8 mouse cellular contexts compared by ENCODE assay signal in the genomic region with DNA sequence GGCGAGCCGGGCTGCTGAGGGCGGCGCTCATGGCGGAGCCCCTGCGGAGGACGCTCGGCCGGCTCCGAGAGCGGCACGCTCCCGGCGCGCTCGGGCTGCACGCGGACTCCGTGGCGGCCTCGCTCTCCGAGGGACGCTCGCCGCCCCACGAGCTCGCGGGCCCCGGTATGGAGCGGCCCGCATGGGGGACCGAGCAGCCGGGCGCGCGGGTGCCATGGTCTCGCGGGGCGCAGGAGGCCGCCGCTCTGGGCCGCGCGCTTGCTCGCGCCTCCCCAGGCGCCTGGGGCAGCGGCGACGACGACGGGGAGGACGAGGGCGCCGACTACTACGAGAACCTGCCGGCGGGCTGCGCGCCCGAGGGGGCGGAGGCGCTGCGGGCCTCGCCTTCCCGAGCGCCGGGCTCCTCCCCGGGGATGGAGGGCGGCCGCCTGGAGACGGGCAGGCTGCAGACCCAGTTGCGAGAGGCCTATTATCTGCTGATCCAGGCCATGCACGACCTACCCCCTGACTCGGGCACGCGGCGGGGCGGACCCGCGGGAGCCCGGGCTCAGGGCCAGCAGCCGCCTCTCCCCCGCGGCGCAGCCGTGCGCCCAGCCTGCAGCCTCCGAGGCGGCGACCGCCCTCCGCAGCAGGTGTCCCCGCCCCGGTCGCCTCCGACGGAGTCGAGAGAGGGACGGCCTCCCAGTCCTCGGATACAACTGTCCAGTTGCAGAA. TPM values are rescaled to one million over a fixed set of nuclear protein-coding genes. Genes with fewer than 3 reads are reported as not detected.
DNase-seq lines count a peak whose midpoint lies in the region; ATAC-seq and TF ChIP-seq lines count a peak whose summit lies in the region.

No protein-coding gene starts in this region.

- no peaks in the 10 kb centered on the region for H3K36me3 ChIP-seq in forebrain, embryonic 13.5 days (ENCODE audit: poor library complexity, severe bottlenecking)
- H3K36me3 ChIP-seq in heart, postnatal 0 days (replicated peaks; ENCODE audit: control insufficient read depth, insufficient read depth, low read length), result no peaks in the 10 kb centered on the region
- no peaks in the 10 kb centered on the region for H3K36me3 ChIP-seq in liver, embryonic 16.5 days (ENCODE audit: control insufficient read depth, insufficient read depth)
- no peaks in the 10 kb centered on the region for H3K36me3 ChIP-seq in neural tube, embryonic 14.5 days (ENCODE audit: control insufficient read depth, insufficient read depth, low read length)

- H3K4me3 ChIP-seq in bone marrow, adult 2 months (replicated peaks; ENCODE audit: control insufficient read depth, low read depth, low read length), result peak overlapping the region; percentile 1
- H3K4me3 ChIP-seq in forebrain, embryonic 13.5 days, result peak overlapping the region; percentile 67
- H3K4me3 ChIP-seq in heart, postnatal 0 days (ENCODE audit: low read depth, low read length), result peak overlapping the region; percentile 92
- H3K4me3 ChIP-seq in liver, embryonic 16.5 days (ENCODE audit: low read depth, low read length), result peak overlapping the region; percentile 61
- H3K4me3 ChIP-seq in neural tube, embryonic 14.5 days (ENCODE audit: low read depth, low read length), result peak overlapping the region; percentile 68

- peak overlapping the region; percentile 55; the same call in 1 of the 2 replicates for H3K27ac ChIP-seq in bone marrow, adult 2 months (ENCODE audit: control insufficient read depth, insufficient read depth, low read depth, low read length, poor library complexity)
- H3K27ac ChIP-seq in forebrain, embryonic 13.5 days, result peak overlapping the region; percentile 25; the same call in 1 of the 2 replicates
- H3K27ac ChIP-seq in heart, postnatal 0 days (ENCODE audit: low read depth), result peak overlapping the region; percentile 100
- H3K27ac ChIP-seq in liver, embryonic 16.5 days (ENCODE audit: low read length), result peak overlapping the region; percentile 87
- H3K27ac ChIP-seq in neural tube, embryonic 14.5 days (ENCODE audit: low read depth, low read length), result no peak overlapping the region

- H3K27me3 ChIP-seq in forebrain, embryonic 13.5 days, result peaks cover 27% of the 10 kb centered on the region
- 0 out of 2 replicates have a peak, but pooled peaks cover 6% of the 10 kb centered on the region for H3K27me3 ChIP-seq in heart, postnatal 0 days (ENCODE audit: control insufficient read depth, insufficient read depth, low read length)
- peaks cover 30% of the 10 kb centered on the region for H3K27me3 ChIP-seq in liver, embryonic 16.5 days (ENCODE audit: control insufficient read depth, insufficient read depth, low read depth, low read length)
- peaks cover 17% of the 10 kb centered on the region for H3K27me3 ChIP-seq in neural tube, embryonic 14.5 days (ENCODE audit: control insufficient read depth, insufficient read depth, low read length)

- TF ChIP-seq EP300 in heart, postnatal 0 days (IDR thresholded peaks at IDR 0.05; ENCODE audit: low read depth), result no peak

- no peaks in the 10 kb centered on the region for H3K9me3 ChIP-seq in forebrain, embryonic 13.5 days (replicated peaks)
- H3K9me3 ChIP-seq in heart, postnatal 0 days (replicated peaks; ENCODE audit: control insufficient read depth, low read length), result no peaks in the 10 kb centered on the region
- no peaks in the 10 kb centered on the region for H3K9me3 ChIP-seq in liver, embryonic 16.5 days (replicated peaks; ENCODE audit: control insufficient read depth, low read length)
- no peaks in the 10 kb centered on the region for H3K9me3 ChIP-seq in neural tube, embryonic 14.5 days (ENCODE audit: control insufficient read depth, low read length)

- H3K4me2 ChIP-seq in forebrain, embryonic 13.5 days, result peak overlapping the region; percentile 81
- H3K4me2 ChIP-seq in heart, postnatal 0 days (ENCODE audit: low read depth, low read length), result peak overlapping the region; percentile 98
- H3K4me2 ChIP-seq in liver, embryonic 16.5 days (ENCODE audit: low read depth, low read length), result peak overlapping the region; percentile 68
- H3K4me2 ChIP-seq in neural tube, embryonic 14.5 days (ENCODE audit: low read depth, low read length), result peak overlapping the region; percentile 76

- TF ChIP-seq POLR2A in bone marrow, adult 2 months (IDR thresholded peaks at IDR 0.05; ENCODE audit: borderline replicate concordance, control insufficient read depth, low read depth, low read length), result peak; percentile 18; the same call in 1 of the 2 replicates

- ATAC-seq in forebrain, embryonic 13.5 days, result peak; percentile 83
- peak; percentile 91 for ATAC-seq in heart, postnatal 0 days (ENCODE audit: insufficient read depth, low read depth)
- peak; percentile 86 for ATAC-seq in liver, embryonic 16.5 days (ENCODE audit: low read depth)
- ATAC-seq in neural tube, embryonic 14.5 days (ENCODE audit: low read depth), result peak; percentile 82

- H3K9ac ChIP-seq in forebrain, embryonic 13.5 days, result peak overlapping the region; percentile 70
- H3K9ac ChIP-seq in heart, postnatal 0 days (replicated peaks; ENCODE audit: low read depth, low read length), result peak overlapping the region; percentile 97
- H3K9ac ChIP-seq in liver, embryonic 16.5 days (ENCODE audit: low read depth, low read length), result peak overlapping the region; percentile 58
- peak overlapping the region; percentile 67 for H3K9ac ChIP-seq in neural tube, embryonic 14.5 days (replicated peaks; ENCODE audit: low read depth, low read length)

- under 1% methylated on average over 101 of the region's 101 CpGs for WGBS in bone marrow, adult 2 months
- under 1% methylated on average over 74 of the region's 101 CpGs for WGBS in forebrain, embryonic 13.5 days
- WGBS in heart, postnatal 0 days, result under 1% methylated on average over 73 of the region's 101 CpGs
- under 1% methylated on average over 89 of the region's 101 CpGs for WGBS in liver, embryonic 16.5 days (ENCODE audit: insufficient replicate concordance)
- whole genome bisulfite sequencing in neural tube, embryonic 14.5 days, result 0% methylated on average over 61 of the region's 101 CpGs

- peak; percentile 45 for DNase-seq in CD4-positive, CD25-positive, alpha-beta regulatory T cell, adult 2 months (ENCODE audit: low read depth, low spot score)
- DNase-seq in heart, postnatal 0 days (ENCODE audit: low spot score), result peak; percentile 91
- peak; percentile 86 to 96 for DNase-seq in kidney, postnatal 25 days
- DNase-seq in thymus, postnatal 0 days (ENCODE audit: low spot score), result peak; percentile 40

- TF ChIP-seq CTCF in bone marrow, adult 2 months (IDR thresholded peaks at IDR 0.05; ENCODE audit: control insufficient read depth, insufficient read depth, low read length), result no peak
- no peak for TF ChIP-seq CTCF in heart, postnatal 0 days (IDR thresholded peaks at IDR 0.05; ENCODE audit: low read depth)

- H3K4me1 ChIP-seq in bone marrow, adult 2 months (ENCODE audit: control insufficient read depth, insufficient read depth, low read length), result no peaks in the 10 kb centered on the region; the same call in 1 of the 2 replicates
- peaks cover 16% of the 10 kb centered on the region for H3K4me1 ChIP-seq in forebrain, embryonic 13.5 days
- H3K4me1 ChIP-seq in heart, postnatal 0 days (ENCODE audit: control insufficient read depth, insufficient read depth), result peaks cover 7% of the 10 kb centered on the region; the same call in 1 of the 2 replicates
- H3K4me1 ChIP-seq in liver, embryonic 16.5 days (ENCODE audit: control insufficient read depth, low read depth, low read length), result peaks cover 2% of the 10 kb centered on the region; the same call in 1 of the 2 replicates
- no peaks in the 10 kb centered on the region for H3K4me1 ChIP-seq in neural tube, embryonic 14.5 days (ENCODE audit: control insufficient read depth, insufficient read depth, low read length)

RNA-seq across cellular contexts. Expression of gene Syde2, which starts 0.5 kb away (rescaled TPM):
- polyA plus RNA-seq in bone marrow, adult 2 months (2011; ENCODE audit: insufficient read depth, insufficient read length, low replicate concordance, missing spikeins), result 0.49 and 2.1 TPM in 2 replicates
- polyA plus RNA-seq in forebrain, embryonic 13.5 days (2015; fragmentation: Nextera tagmentation; extraction: Ambion mirVana), result 0.59 and 0.88 TPM in 2 replicates
- total RNA-seq in heart, postnatal 0 days (2014; rRNA removed; ENCODE audit: low replicate concordance), result 42.0 and 47.1 TPM in 2 replicates
- 10.1 and 10.5 TPM in 2 replicates for polyA plus RNA-seq in heart, postnatal 0 days (2015; fragmentation: Nextera tagmentation; extraction: Ambion mirVana)
- 0.44 and 0.68 TPM in 2 replicates for polyA plus RNA-seq in liver, embryonic 16.5 days (2015; fragmentation: Nextera tagmentation; extraction: Ambion mirVana)
- polyA plus RNA-seq in neural tube, embryonic 14.5 days (2014; fragmentation: Nextera tagmentation; extraction: Ambion mirVana), result 0.62 and 1.1 TPM in 2 replicates
- 0.54 and 0.61 TPM in 2 replicates for polyA plus RNA-seq in thymus, postnatal 0 days (2015; fragmentation: Nextera tagmentation; extraction: Ambion mirVana)

RNA-seq across cellular contexts. Expression of gene 2410004B18Rik, which starts 50.3 kb away (rescaled TPM):
- polyA plus RNA-seq in bone marrow, adult 2 months (2011; ENCODE audit: insufficient read depth, insufficient read length, low replicate concordance, missing spikeins), result 14.4 and 34.3 TPM in 2 replicates
- polyA plus RNA-seq in forebrain, embryonic 13.5 days (2015; fragmentation: Nextera tagmentation; extraction: Ambion mirVana), result 62.5 and 67.0 TPM in 2 replicates
- 9.1 and 12.3 TPM in 2 replicates for total RNA-seq in heart, postnatal 0 days (2014; rRNA removed; ENCODE audit: low replicate concordance)
- 35.9 and 37.6 TPM in 2 replicates for polyA plus RNA-seq in heart, postnatal 0 days (2015; fragmentation: Nextera tagmentation; extraction: Ambion mirVana)
- 10.4 and 11.1 TPM in 2 replicates for polyA plus RNA-seq in liver, embryonic 16.5 days (2015; fragmentation: Nextera tagmentation; extraction: Ambion mirVana)
- 78.1 and 80.3 TPM in 2 replicates for polyA plus RNA-seq in neural tube, embryonic 14.5 days (2014; fragmentation: Nextera tagmentation; extraction: Ambion mirVana)
- 42.1 and 42.2 TPM in 2 replicates for polyA plus RNA-seq in thymus, postnatal 0 days (2015; fragmentation: Nextera tagmentation; extraction: Ambion mirVana)

Comparison
In these comparisons a context has a peak if more than half of its experiments do, and no peak if none do; other contexts are left out.
1. DNase-seq: peak in every context shown above with its lines; median percentile 91 in heart, postnatal 0 days; 91 in kidney, postnatal 25 days; 45 in CD4-positive, CD25-positive, alpha-beta regulatory T cell, adult 2 months; 40 in thymus, postnatal 0 days.
2. H3K4me3 ChIP-seq: peak in every context shown above with its lines; median percentile 92 in heart, postnatal 0 days; 68 in neural tube, embryonic 14.5 days; 67 in forebrain, embryonic 13.5 days; 61 in liver, embryonic 16.5 days; 1 in bone marrow, adult 2 months.